Mouse (Mus musculus) heart, postnatal 4 days (tissue): ENCODE measurements at regions not wholly inside any gene's neighbourhood (a gene's known extent, or its start where the extent isn't known, plus 50 kb on each side); places are given as distances from the start of the nearest gene placed in this dataset.
"Not testable (repeated sequence)": the region's sequence is repeated elsewhere in the genome, so short reads cannot be mapped to it uniquely, and the experiment has no call there.

ENCODE experiments used
- DNase-seq: peaks from one replicate; pipeline ENCODE4 v3.0.0; 2021

DNA sequence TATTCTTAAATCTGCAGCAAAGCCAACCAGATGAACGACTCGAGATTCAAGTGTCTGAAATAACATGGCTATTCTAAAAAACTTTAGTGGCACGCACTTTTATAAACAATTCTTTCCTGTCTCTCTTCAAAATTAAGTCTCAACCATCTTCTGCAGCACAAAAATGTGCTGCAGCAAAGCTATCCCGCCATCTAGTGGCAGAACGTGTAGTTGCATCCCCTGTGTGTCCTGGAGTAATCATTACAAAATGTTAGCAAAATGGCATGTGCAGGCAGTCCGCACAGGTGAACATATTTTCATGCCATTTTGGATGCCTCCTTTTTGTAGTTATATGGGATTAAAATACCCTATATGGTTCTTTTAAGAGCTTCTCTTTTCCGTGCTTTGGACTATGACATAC, 293.1 kb upstream of the Slc7a14 start:
- DNase-seq, result peak; percentile 82

GRCm38 (mm10) chr3:31596581-31596980, 286.4 kb upstream of the Slc7a14 start:
- DNase-seq, result not testable (repeated sequence)

- DNase-seq, result peak; percentile 5
These were observed 275.8 kb upstream of the Slc7a14 start for GRCm38 (mm10) chr3:31585971-31586370.

GRCm38 (mm10) chr3:31573849-31574248, 263.7 kb upstream of the Slc7a14 start:
- no peak for DNase-seq
